Mouse (Mus musculus): ENCODE measurements around the gene Pdx1.

- TF ChIP-seq POLR2A (IDR thresholded peaks at IDR 0.05; ENCODE audit: low read depth, low read length) (no peak; the same call in 1 of the 2 replicates), CTCF (IDR thresholded peaks at IDR 0.05; ENCODE audit: extremely low read depth, insufficient read length, insufficient replicate concordance, low read depth, low read length) (peak; percentile 77)
Measured at GRCm38 (mm10) chr5:147299255-147300000, 29.7 kb downstream of the Pdx1 start.

Measured in small intestine, adult 2 months (tissue).